Mouse (Mus musculus): ENCODE measurements around the gene Zbtb49.

GRCm38 (mm10) chr5:38256551-38256950 lies 36.3 kb upstream of the Zbtb49 start:
- TF ChIP-seq POU5F1 (IDR thresholded peaks at IDR 0.05; ENCODE audit: borderline replicate concordance, low read length), result no peak
- no peak for TF ChIP-seq CTCF (conservative IDR thresholded peaks at IDR 0.05; ENCODE audit: low read length)
